Mouse (Mus musculus) mammary gland, adult 2 months (tissue): Measurements from ENCODE around the gene Olfr145. TPM values are rescaled to one million over a fixed set of nuclear protein-coding genes. Genes with fewer than 3 reads are reported as not detected.

Experiments
- polyA plus RNA-seq: library from polyadenylated mRNA; depleted of rRNA; stranded (reverse); fragments of >200 nt; gene quantifications from 2 replicates; pipeline ENCODE4 v1.2.3, GENCODE M21; 2012; ENCODE audit warnings: low replicate concordance; rRNA removed

Gene Olfr145
- polyA plus RNA-seq: not detected in 2 replicates

GRCm38 (mm10) chr9:37896661-37897060 lies at the start of gene Olfr145:
Olfr145 (plus strand) TSS chr9:37896724.

GRCm38 (mm10) chr9:37853969-37854368 lies 42.6 kb upstream of the Olfr145 start, which contains the start of gene Olfr877:
Olfr877 (plus strand) TSS chr9:37854269.

GRCm38 (mm10) chr9:37917540-37917939 lies 21.0 kb downstream of the Olfr145 start, which contains the start of gene Olfr878:
Olfr878 (plus strand) TSS chr9:37917840.

Other genes starting within 250 kb of the Olfr145 start
- gene Tbrg1, start 239.4 kb upstream of the Olfr145 start, polyA plus RNA-seq: 32.2 and 57.9 TPM in 2 replicates
- 0.46 TPM in 1 of 2 replicates, not detected in the other for gene Panx3, start 227.5 kb upstream of the Olfr145 start, polyA plus RNA-seq
- not detected in 2 replicates for gene Olfr160, start 180.5 kb upstream of the Olfr145 start, polyA plus RNA-seq
- gene Olfr874, start 151.6 kb upstream of the Olfr145 start, polyA plus RNA-seq: not detected in 2 replicates
- gene Olfr875, start 124.9 kb upstream of the Olfr145 start, polyA plus RNA-seq: not detected in 2 replicates
- not detected in 2 replicates for gene Olfr876, start 93.7 kb upstream of the Olfr145 start, polyA plus RNA-seq
- gene Olfr877, start 42.5 kb upstream of the Olfr145 start, polyA plus RNA-seq: 0.17 TPM in 1 of 2 replicates, not detected in the other
- not detected in 2 replicates for gene Olfr878, start 21.1 kb downstream of the Olfr145 start, polyA plus RNA-seq
- not detected in 2 replicates for gene Olfr881, start 95.1 kb downstream of the Olfr145 start, polyA plus RNA-seq
- gene Olfr883, start 129.1 kb downstream of the Olfr145 start, polyA plus RNA-seq: not detected in 2 replicates
- not detected in 2 replicates for gene Olfr884, start 149.8 kb downstream of the Olfr145 start, polyA plus RNA-seq
- not detected in 2 replicates for gene Olfr885, start 164.6 kb downstream of the Olfr145 start, polyA plus RNA-seq
- gene Olfr887, start 187.3 kb downstream of the Olfr145 start, polyA plus RNA-seq: not detected in 2 replicates
- not detected in 2 replicates for gene Olfr888, start 211.4 kb downstream of the Olfr145 start, polyA plus RNA-seq
- not detected in 2 replicates for gene Olfr889, start 218.5 kb downstream of the Olfr145 start, polyA plus RNA-seq
- not detected in 2 replicates for gene Olfr890, start 245.8 kb downstream of the Olfr145 start, polyA plus RNA-seq